Mouse (Mus musculus) hindbrain, embryonic 14.5 days (tissue): ENCODE data around the gene Klhdc10. TPM values are rescaled to one million over a fixed set of nuclear protein-coding genes. Genes with fewer than 3 reads are reported as not detected.
A peak's percentile ranks its signal among the peaks of the same experiment; 100 is the strongest.

Source experiments
- ATAC-seq: fragments of 200-750 bp; cut with Nextera tagmentation; 2 replicates; pipeline ENCODE4 v1.8.0; 2017; ENCODE audit warnings: moderate number of reproducible peaks, mild to moderate bottlenecking, moderate TSS enrichment, moderate library complexity; ENCODE audit not compliant: low FRiP score
- DNase-seq: peaks from one replicate; pipeline ENCODE4 v3.0.0-alpha.2; 2015; ENCODE audit warnings: low spot score
- H3K27ac ChIP-seq: fragments of 300-500 bp; sonication (generic); 2 replicates; pipeline ENCODE4 v1.5.1; 2014; ENCODE audit warnings: mild to moderate bottlenecking, moderate library complexity
- H3K27me3 ChIP-seq: fragments of 300-500 bp; sonication (generic); 2 replicates; pipeline ENCODE4 v1.6.1; 2014; ENCODE audit warnings: mild to moderate bottlenecking, low read length, mixed read lengths; ENCODE audit not compliant: control insufficient read depth, insufficient read depth
- H3K36me3 ChIP-seq: fragments of 300-500 bp; sonication (generic); replicated peaks from 2 replicates; pipeline ENCODE4 v1.6.1; 2014; ENCODE audit not compliant: control insufficient read depth, insufficient read depth
- H3K4me1 ChIP-seq: fragments of 300-500 bp; sonication (generic); replicated peaks from 2 replicates; pipeline ENCODE4 v1.6.1; 2014; ENCODE audit warnings: antibody characterized with exemption, low read length, mixed read lengths; ENCODE audit not compliant: control insufficient read depth, insufficient read depth
- H3K4me2 ChIP-seq: fragments of 300-500 bp; sonication (generic); replicated peaks from 2 replicates; pipeline ENCODE4 v1.6.1; 2014; ENCODE audit warnings: mild to moderate bottlenecking, moderate library complexity
- H3K4me3 ChIP-seq: fragments of 300-500 bp; sonication (generic); replicated peaks from 2 replicates; pipeline ENCODE4 v1.5.1; 2014; ENCODE audit warnings: mild to moderate bottlenecking, low read length
- H3K9ac ChIP-seq: fragments of 300-500 bp; sonication (generic); 2 replicates; pipeline ENCODE4 v1.6.1; 2014
- H3K9me3 ChIP-seq: fragments of 300-500 bp; sonication (generic); 2 replicates; pipeline ENCODE4 v1.6.1; 2016; ENCODE audit warnings: low read length; ENCODE audit not compliant: control insufficient read depth
- WGBS: fragments of 180-500 bp; shearing (Covaris S2); extraction: QIAGEN DNeasy Blood & Tissue Kit; methylation state at CpG from one replicate; pipeline ENCODE4 v1.1.7; 2014; 5-methylcytosine and 5-hydroxymethylcytosine counted together
- polyA plus RNA-seq: library from polyadenylated mRNA; unstranded; fragments of >200 nt; fragmentation: Nextera tagmentation; extraction: Ambion mirVana; gene quantifications from 2 replicates; pipeline ENCODE4 v1.2.1, GENCODE M21; 2014

The Klhdc10 gene
- 51.1 and 63.1 TPM in 2 replicates for polyA plus RNA-seq

DNA sequence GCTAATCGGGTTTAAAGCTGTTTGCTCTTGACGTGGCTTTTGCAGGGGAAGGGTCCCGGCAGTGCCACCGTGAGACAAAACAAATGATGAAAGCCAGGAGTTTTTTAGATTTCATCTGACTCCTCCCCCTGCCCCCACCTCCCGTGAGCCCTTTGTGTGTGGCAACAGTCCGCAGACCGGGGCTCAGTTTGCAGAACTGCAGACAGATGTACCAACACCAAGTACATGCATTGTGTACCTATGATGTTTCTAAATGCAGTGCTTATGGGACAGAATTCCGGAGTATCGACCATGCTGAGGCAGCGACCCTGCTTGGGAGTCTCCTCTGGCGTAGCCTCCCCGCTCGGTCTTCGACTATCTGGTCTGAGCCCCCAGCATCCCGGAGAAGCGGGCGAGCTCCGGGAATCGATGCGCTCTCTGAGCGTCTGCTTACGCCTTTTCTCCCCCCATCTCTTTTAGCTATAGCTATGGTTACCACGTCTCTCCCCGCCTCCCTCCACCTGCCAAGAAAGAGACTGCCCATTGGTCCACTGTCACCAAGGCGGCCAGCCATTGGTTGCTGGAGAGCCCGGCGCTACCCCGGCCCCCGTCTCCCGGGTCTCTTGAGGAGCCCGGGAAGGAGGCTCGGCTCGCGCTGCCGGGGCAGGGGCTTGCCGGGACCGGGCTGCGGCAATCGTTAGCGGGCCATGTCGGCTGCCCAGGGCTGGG lies at the start of gene Klhdc10:
Gene Klhdc10 (plus strand): TSS at position 561 of the 708 bp plus-strand sequence.
- DNase-seq = peak; percentile 100
- no peaks in the 10 kb centered on the region for H3K27me3 ChIP-seq

DNA sequence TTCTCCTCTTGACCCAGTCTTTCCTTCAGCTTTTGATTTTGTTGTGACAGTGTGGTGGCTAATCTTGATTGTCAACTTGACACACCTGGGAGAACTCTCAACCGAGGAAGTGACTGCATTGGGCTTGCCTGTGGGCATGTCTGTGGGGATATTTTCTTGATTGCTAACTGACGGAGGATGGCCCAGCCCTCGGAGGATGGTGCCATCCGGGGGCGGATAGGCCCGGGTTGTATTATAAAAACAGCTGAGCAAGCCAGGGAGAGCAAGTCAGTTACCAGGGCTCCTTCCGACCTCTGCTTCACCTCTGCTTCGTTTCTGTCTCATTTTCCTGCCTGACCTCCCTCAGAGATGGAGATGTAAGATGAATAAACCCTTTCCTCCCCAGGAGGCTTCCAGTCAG lies 48.9 kb upstream of the Klhdc10 start:
- Histone ChIP-seq H3K9me3 (no peaks in the 10 kb centered on the region), H3K9ac (no peak overlapping the region), H3K27me3 (no peaks in the 10 kb centered on the region), H3K4me2 (no peak overlapping the region), H3K36me3 (no peaks in the 10 kb centered on the region), H3K4me1 (no peaks in the 10 kb centered on the region), H3K27ac (no peak overlapping the region), H3K4me3 (no peak overlapping the region)
- ATAC-seq (no peak), DNase-seq (no peak)
- 50% methylated on average over 8 of the region's 8 CpGs for WGBS

More for the DNA sequence above, at the start of gene Klhdc10:
- Histone ChIP-seq H3K27ac (peak within 1 kb of the TSS; percentile 98), H3K9me3 (no peaks in the 10 kb centered on the region), H3K4me2 (peak within 1 kb of the TSS; percentile 69), H3K9ac (peak within 1 kb of the TSS; percentile 97), H3K4me1 (peaks cover 11% of the 10 kb centered on the region), H3K4me3 (peak within 1 kb of the TSS; percentile 99), H3K36me3 (no peaks in the 10 kb centered on the region)
- ATAC-seq = peak; percentile 100
- WGBS = under 1% methylated on average over 40 of the region's 41 CpGs

DNA sequence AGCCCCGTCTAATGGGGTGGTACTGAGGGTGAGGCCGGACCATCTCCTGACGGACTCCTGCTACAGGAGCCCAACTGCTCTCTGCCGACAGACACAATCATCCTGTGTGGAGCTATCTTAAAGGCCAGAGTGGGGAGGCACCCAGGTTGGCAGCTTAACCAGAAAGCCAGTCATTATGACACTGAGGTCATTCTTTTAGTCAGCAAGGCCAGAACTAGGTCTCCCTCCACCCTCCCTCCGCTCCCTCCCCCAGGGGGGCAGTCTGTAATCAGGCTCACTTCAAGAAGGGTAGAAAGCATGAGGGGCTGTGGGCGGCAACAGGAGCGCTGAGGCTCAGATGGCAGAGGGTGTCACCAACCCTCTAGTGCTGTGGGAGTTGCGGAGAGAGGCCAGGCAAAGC lies 48.0 kb upstream of the Klhdc10 start:
- WGBS = 76% methylated on average over 8 of the region's 8 CpGs
- ATAC-seq (no peak), DNase-seq (no peak)
- H3K27ac ChIP-seq = no peak overlapping the region
- no peaks in the 10 kb centered on the region for H3K4me1 ChIP-seq
- H3K27me3 ChIP-seq = no peaks in the 10 kb centered on the region
- H3K4me2 ChIP-seq = no peak overlapping the region
- H3K36me3 ChIP-seq = no peaks in the 10 kb centered on the region
- H3K9ac ChIP-seq = no peak overlapping the region
- H3K9me3 ChIP-seq = no peaks in the 10 kb centered on the region
- H3K4me3 ChIP-seq = no peak overlapping the region

- Histone ChIP-seq H3K27me3 (no peaks in the 10 kb centered on the region), H3K27ac (no peak overlapping the region), H3K4me1 (no peaks in the 10 kb centered on the region), H3K36me3 (no peaks in the 10 kb centered on the region), H3K4me3 (no peak overlapping the region), H3K4me2 (no peak overlapping the region), H3K9ac (no peak overlapping the region), H3K9me3 (no peaks in the 10 kb centered on the region)
- WGBS = 72% methylated on average over 5 of the region's 5 CpGs
- no peak for DNase-seq
- no peak for ATAC-seq
Observed at GRCm38 (mm10) chr6:30354760-30355159, 46.9 kb upstream of the Klhdc10 start.

GRCm38 (mm10) chr6:30355701-30356100 lies 46.0 kb upstream of the Klhdc10 start:
- Histone ChIP-seq H3K4me2 (no peak overlapping the region), H3K4me1 (no peaks in the 10 kb centered on the region), H3K27me3 (no peaks in the 10 kb centered on the region), H3K36me3 (no peaks in the 10 kb centered on the region), H3K9me3 (no peaks in the 10 kb centered on the region), H3K27ac (no peak overlapping the region), H3K4me3 (no peak overlapping the region), H3K9ac (no peak overlapping the region)
- WGBS = 85% methylated on average over 8 of the region's 8 CpGs
- DNase-seq (no peak), ATAC-seq (no peak)

- H3K4me2 ChIP-seq = no peak overlapping the region
- H3K27ac ChIP-seq = no peak overlapping the region
- ATAC-seq (no peak), DNase-seq (no peak)
- H3K4me1 ChIP-seq = no peaks in the 10 kb centered on the region
- no peak overlapping the region for H3K4me3 ChIP-seq
- no peaks in the 10 kb centered on the region for H3K9me3 ChIP-seq
- H3K9ac ChIP-seq = no peak overlapping the region
- WGBS = 86% methylated on average over 5 of the region's 5 CpGs
- no peaks in the 10 kb centered on the region for H3K27me3 ChIP-seq
- H3K36me3 ChIP-seq = no peaks in the 10 kb centered on the region
Observed at GRCm38 (mm10) chr6:30356161-30356560, 45.5 kb upstream of the Klhdc10 start.

GRCm38 (mm10) chr6:30356680-30357079 lies 45.0 kb upstream of the Klhdc10 start:
- Histone ChIP-seq H3K4me2 (no peak overlapping the region), H3K9me3 (no peaks in the 10 kb centered on the region), H3K27ac (no peak overlapping the region), H3K36me3 (no peaks in the 10 kb centered on the region), H3K4me1 (no peaks in the 10 kb centered on the region), H3K4me3 (no peak overlapping the region), H3K9ac (no peak overlapping the region), H3K27me3 (no peaks in the 10 kb centered on the region)
- DNase-seq (no peak), ATAC-seq (no peak)
- 85% methylated on average over 12 of the region's 12 CpGs for WGBS

DNA sequence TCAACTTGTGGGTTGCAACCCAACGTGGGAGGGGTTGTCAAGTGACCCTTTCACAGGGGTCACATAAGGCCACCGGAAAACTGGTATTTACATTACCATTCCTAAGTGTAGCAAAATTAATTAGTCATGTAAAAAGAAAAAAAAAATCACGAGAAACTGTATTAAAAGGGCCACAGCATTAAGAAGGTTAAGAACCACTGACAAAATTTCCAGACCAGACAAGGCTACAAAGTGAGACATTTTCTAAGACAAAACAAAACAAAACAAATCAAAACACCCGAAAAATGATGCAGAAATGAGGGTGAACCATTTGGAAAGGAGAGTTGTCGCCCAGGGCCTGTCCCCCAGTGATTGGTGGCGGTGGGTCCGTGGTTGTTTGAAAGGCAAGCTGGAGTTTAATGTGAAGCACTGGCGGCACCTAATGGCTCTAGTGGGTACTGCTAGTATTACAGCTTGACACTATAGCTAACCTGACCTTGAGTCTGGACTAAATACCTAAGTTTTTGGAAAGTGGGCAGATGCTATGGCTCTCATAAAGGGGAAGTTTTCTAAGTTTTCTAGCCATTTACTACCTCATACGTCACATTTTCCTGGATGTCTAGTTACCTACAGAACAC lies 44.0 kb upstream of the Klhdc10 start:
- Histone ChIP-seq H3K4me2 (no peak overlapping the region), H3K9ac (no peak overlapping the region), H3K4me3 (no peak overlapping the region), H3K36me3 (no peaks in the 10 kb centered on the region; the same call in 1 of the 2 replicates), H3K27me3 (no peaks in the 10 kb centered on the region), H3K4me1 (no peaks in the 10 kb centered on the region), H3K27ac (no peak overlapping the region), H3K9me3 (no peaks in the 10 kb centered on the region)
- 21% methylated on average over 9 of the region's 9 CpGs for WGBS
- ATAC-seq (peak; percentile 78), DNase-seq (peak; percentile 89)

DNA sequence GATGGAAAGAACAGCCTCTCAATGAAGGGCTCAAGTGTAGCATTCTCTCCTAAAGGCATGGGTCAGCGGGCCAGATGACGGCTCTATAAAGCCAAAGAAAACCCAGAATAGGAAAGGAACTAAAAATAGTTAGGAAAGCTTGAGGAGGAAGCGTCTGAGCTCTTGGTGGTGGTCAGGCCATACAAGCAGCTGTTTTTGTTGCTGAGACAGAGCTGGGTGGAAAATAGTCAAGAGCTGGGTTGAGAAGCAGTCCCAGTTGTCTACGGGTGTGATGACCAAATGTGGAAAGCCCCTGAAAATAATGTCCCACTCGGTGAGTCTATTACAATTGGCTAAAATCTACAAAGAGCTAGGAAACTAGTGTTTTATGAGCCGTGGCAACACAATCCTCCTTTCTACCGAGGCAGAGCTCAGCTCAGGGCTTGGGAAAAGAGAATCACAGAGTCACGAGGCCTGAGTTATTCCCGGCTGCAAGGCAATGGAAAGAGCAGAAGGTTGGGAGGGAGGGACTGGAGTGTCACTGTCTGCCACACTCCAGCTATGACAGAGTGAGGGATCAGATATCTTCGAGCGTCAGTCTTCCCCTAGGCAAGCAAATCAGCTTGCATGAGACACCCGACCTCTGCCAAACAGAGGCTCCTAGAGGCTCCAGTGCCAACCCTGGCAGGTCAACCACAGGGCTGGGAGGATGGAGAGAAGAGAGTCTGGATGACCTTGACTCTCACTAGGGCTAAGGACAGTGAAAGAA lies 41.7 kb upstream of the Klhdc10 start:
- no peak overlapping the region for H3K4me3 ChIP-seq
- DNase-seq (no peak), ATAC-seq (no peak)
- H3K9me3 ChIP-seq = no peaks in the 10 kb centered on the region
- H3K4me1 ChIP-seq = no peaks in the 10 kb centered on the region
- no peaks in the 10 kb centered on the region for H3K27me3 ChIP-seq
- peaks cover 19% of the 10 kb centered on the region for H3K36me3 ChIP-seq
- H3K4me2 ChIP-seq = no peak overlapping the region
- WGBS = 75% methylated on average over 12 of the region's 12 CpGs
- H3K9ac ChIP-seq = no peak overlapping the region
- H3K27ac ChIP-seq = no peak overlapping the region
